In the genomic region with DNA sequence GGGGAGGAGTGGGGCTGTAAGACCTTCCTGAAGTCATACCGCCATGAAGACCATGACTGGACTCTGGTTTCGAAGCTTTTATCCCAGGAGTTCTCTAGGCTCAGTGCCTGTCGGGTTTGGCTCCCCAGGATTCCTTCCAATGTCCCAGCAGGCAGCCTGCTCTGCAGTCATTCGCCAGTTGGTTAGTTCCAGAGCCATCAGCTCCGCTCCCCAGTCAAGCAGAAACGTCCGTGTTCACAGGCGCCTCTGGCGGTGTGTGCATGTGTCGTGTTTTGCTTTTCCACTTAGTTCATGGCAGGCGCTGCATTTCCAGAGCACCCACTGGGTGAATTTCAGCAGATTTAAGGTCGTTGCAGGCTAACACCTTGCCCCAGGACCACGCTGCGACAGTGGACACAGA, we compare ENCODE assay signal across 20 mouse cellular contexts. TPM values are rescaled to one million over a fixed set of nuclear protein-coding genes. Genes with fewer than 3 reads are reported as not detected.
DNase-seq lines count a peak whose midpoint lies in the region; ATAC-seq lines count a peak whose summit lies in the region.
"Had no signal": no experiment of that assay in that cellular context is flagged by ENCODE, and none has a peak within 500 bp of the region (broad histone marks: within the 10 kb centered on the region; RNA-seq: fewer than 3 reads in every experiment).

No protein-coding gene starts in this region.

- no peaks in the 10 kb centered on the region for H3K9me3 ChIP-seq in hindbrain, embryonic 13.5 days
- H3K9me3 ChIP-seq in hindbrain, embryonic 10.5 days: no peaks in the 10 kb centered on the region
- no peaks in the 10 kb centered on the region for H3K9me3 ChIP-seq in neural tube, embryonic 13.5 days
- H3K9me3 ChIP-seq in forebrain, embryonic 15.5 days: no peaks in the 10 kb centered on the region
- H3K9me3 ChIP-seq: embryonic facial prominence, embryonic 10.5 days; heart, embryonic 12.5 days; megakaryocyte, embryonic 14.5 days; neural tube, embryonic 12.5 days had no signal

- no peak overlapping the region for H3K9ac ChIP-seq in hindbrain, embryonic 13.5 days
- no peak overlapping the region for H3K9ac ChIP-seq in neural tube, embryonic 13.5 days
- H3K9ac ChIP-seq in forebrain, embryonic 15.5 days (replicated peaks): no peak overlapping the region
- H3K9ac ChIP-seq: heart, embryonic 12.5 days had no signal

- H3K4me2 ChIP-seq in hindbrain, embryonic 13.5 days: no peak overlapping the region
- no peak overlapping the region for H3K4me2 ChIP-seq in neural tube, embryonic 13.5 days
- H3K4me2 ChIP-seq in forebrain, embryonic 15.5 days (replicated peaks): no peak overlapping the region
- H3K4me2 ChIP-seq: heart, embryonic 12.5 days; neural tube, embryonic 12.5 days had no signal

- H3K36me3 ChIP-seq in hindbrain, embryonic 13.5 days: peaks cover 11% of the 10 kb centered on the region; the same call in 1 of the 2 replicates
- H3K36me3 ChIP-seq in hindbrain, embryonic 10.5 days: no peaks in the 10 kb centered on the region
- H3K36me3 ChIP-seq in neural tube, embryonic 13.5 days: no peaks in the 10 kb centered on the region
- peaks cover 13% of the 10 kb centered on the region; the same call in 1 of the 2 replicates for H3K36me3 ChIP-seq in forebrain, embryonic 15.5 days
- H3K36me3 ChIP-seq: embryonic facial prominence, embryonic 10.5 days; heart, embryonic 12.5 days; neural tube, embryonic 12.5 days had no signal

- ATAC-seq in hindbrain, embryonic 13.5 days (ENCODE audit: low FRiP score): no peak
- no peak for ATAC-seq in neural tube, embryonic 13.5 days (ENCODE audit: low read depth)
- ATAC-seq in forebrain, embryonic 15.5 days (replicated peaks): no peak
- ATAC-seq: activated CD4-positive, CD25-positive, alpha-beta regulatory T cell, adult 4 months; midbrain, embryonic 16.5 days; Patski had no signal

- H3K27me3 ChIP-seq in hindbrain, embryonic 13.5 days: no peaks in the 10 kb centered on the region
- H3K27me3 ChIP-seq in hindbrain, embryonic 10.5 days (ENCODE audit: insufficient read depth, poor library complexity, severe bottlenecking): no peaks in the 10 kb centered on the region
- no peaks in the 10 kb centered on the region for H3K27me3 ChIP-seq in neural tube, embryonic 13.5 days
- no peaks in the 10 kb centered on the region for H3K27me3 ChIP-seq in forebrain, embryonic 15.5 days

- WGBS in hindbrain, embryonic 13.5 days: 61% methylated on average over 14 of the region's 14 CpGs
- 63% methylated on average over 14 of the region's 14 CpGs for WGBS in hindbrain, embryonic 10.5 days
- WGBS in neural tube, embryonic 13.5 days: 53% methylated on average over 14 of the region's 14 CpGs
- WGBS in forebrain, embryonic 15.5 days: 59% methylated on average over 14 of the region's 14 CpGs

- H3K4me3 ChIP-seq in hindbrain, embryonic 13.5 days: no peak overlapping the region
- no peak overlapping the region for H3K4me3 ChIP-seq in hindbrain, embryonic 10.5 days
- no peak overlapping the region for H3K4me3 ChIP-seq in neural tube, embryonic 13.5 days
- no peak overlapping the region for H3K4me3 ChIP-seq in forebrain, embryonic 15.5 days
- H3K4me3 ChIP-seq: embryonic facial prominence, embryonic 10.5 days; heart, embryonic 12.5 days; megakaryocyte, embryonic 14.5 days; neural tube, embryonic 12.5 days had no signal

- peaks cover 33% of the 10 kb centered on the region for H3K4me1 ChIP-seq in hindbrain, embryonic 13.5 days (replicated peaks)
- peaks cover 8% of the 10 kb centered on the region; the same call in 1 of the 2 replicates for H3K4me1 ChIP-seq in hindbrain, embryonic 10.5 days (replicated peaks)
- peaks cover 31% of the 10 kb centered on the region for H3K4me1 ChIP-seq in neural tube, embryonic 13.5 days (replicated peaks)
- peaks cover 36% of the 10 kb centered on the region for H3K4me1 ChIP-seq in forebrain, embryonic 15.5 days
- H3K4me1 ChIP-seq: heart, embryonic 12.5 days; megakaryocyte, embryonic 14.5 days had no signal

- DNase-seq in hindbrain, embryonic 10.5 days (ENCODE audit: low spot score): no peak
- DNase-seq in neural tube, embryonic 10.5 days (ENCODE audit: extremely low spot score, low spot score): no peak
- DNase-seq in cerebellum, adult 9-10 months: peak; percentile 66
- DNase-seq in natural killer cell, adult 2 months (ENCODE audit: low spot score in 2 of 2): no peak
- no peak for DNase-seq in adrenal gland, adult 18-20 months (ENCODE audit: low spot score in 2 of 2)
- DNase-seq: adrenal gland, postnatal 25 days; kidney, adult 2 months; lung, postnatal 14 days had no signal

- H3K27ac ChIP-seq in hindbrain, embryonic 13.5 days: 0 out of 2 replicates have a peak overlapping the region, but pooled peaks have one; percentile 30
- H3K27ac ChIP-seq in hindbrain, embryonic 10.5 days: no peak overlapping the region
- 0 out of 2 replicates have a peak overlapping the region, but pooled peaks have one; percentile 28 for H3K27ac ChIP-seq in neural tube, embryonic 13.5 days (replicated peaks)
- peak overlapping the region; percentile 39 for H3K27ac ChIP-seq in forebrain, embryonic 15.5 days (replicated peaks)
- H3K27ac ChIP-seq: embryonic facial prominence, embryonic 10.5 days; neural tube, embryonic 12.5 days had no signal

RNA-seq across cellular contexts. Expression of a gene that starts 31.9 kb away (rescaled TPM):
- 11.1 and 11.2 TPM in 2 replicates for polyA plus RNA-seq in hindbrain, embryonic 13.5 days (2015; fragmentation: Nextera tagmentation; extraction: Ambion mirVana)
- 0.78 and 0.92 TPM in 2 replicates for polyA plus RNA-seq in hindbrain, embryonic 10.5 days (2016; fragmentation: Nextera tagmentation; extraction: Ambion mirVana)
- 12.5 and 13.5 TPM in 2 replicates for polyA plus RNA-seq in neural tube, embryonic 13.5 days (2015; fragmentation: Nextera tagmentation; extraction: Ambion mirVana)
- 22.3 and 23.5 TPM in 2 replicates for polyA plus RNA-seq in forebrain, embryonic 15.5 days (2015; fragmentation: Nextera tagmentation; extraction: Ambion mirVana)
- total RNA-seq in adrenal gland, adult 18-20 months (2021): 1 to 10 TPM in 1 of 2 experiments, under 1 TPM in 1; 0.53 to 1.3 TPM
- total RNA-seq: heart, postnatal 25 days had no signal
- polyA plus RNA-seq: activated CD4-positive, CD25-positive, alpha-beta regulatory T cell, adult 4 months; liver, embryonic 16.5 days had no signal

RNA-seq across cellular contexts. Expression of a gene that starts 58.9 kb away (rescaled TPM):
- polyA plus RNA-seq in hindbrain, embryonic 13.5 days (2015; fragmentation: Nextera tagmentation; extraction: Ambion mirVana): 4.5 and 6.4 TPM in 2 replicates
- polyA plus RNA-seq in hindbrain, embryonic 10.5 days (2016; fragmentation: Nextera tagmentation; extraction: Ambion mirVana): 0.93 and 1.1 TPM in 2 replicates
- polyA plus RNA-seq in neural tube, embryonic 13.5 days (2015; fragmentation: Nextera tagmentation; extraction: Ambion mirVana): 5.4 and 5.9 TPM in 2 replicates
- polyA plus RNA-seq in forebrain, embryonic 15.5 days (2015; fragmentation: Nextera tagmentation; extraction: Ambion mirVana): 5.8 and 6.3 TPM in 2 replicates
- total RNA-seq in adrenal gland, adult 18-20 months (2021): 1 to 10 TPM; 4.5 to 8.9 TPM
